Mouse (Mus musculus) right cerebral cortex, postnatal 14 days (tissue): ENCODE measurements at regions not wholly inside any gene's neighbourhood (a gene's known extent, or its start where the extent isn't known, plus 50 kb on each side); places are given as distances from the start of the nearest gene placed in this dataset.
"Not testable (repeated sequence)": the region's sequence is repeated elsewhere in the genome, so short reads cannot be mapped to it uniquely, and the experiment has no call there.

Experiments used
- DNase-seq: peaks from one replicate; pipeline ENCODE4 v3.0.0; 2022

DNA sequence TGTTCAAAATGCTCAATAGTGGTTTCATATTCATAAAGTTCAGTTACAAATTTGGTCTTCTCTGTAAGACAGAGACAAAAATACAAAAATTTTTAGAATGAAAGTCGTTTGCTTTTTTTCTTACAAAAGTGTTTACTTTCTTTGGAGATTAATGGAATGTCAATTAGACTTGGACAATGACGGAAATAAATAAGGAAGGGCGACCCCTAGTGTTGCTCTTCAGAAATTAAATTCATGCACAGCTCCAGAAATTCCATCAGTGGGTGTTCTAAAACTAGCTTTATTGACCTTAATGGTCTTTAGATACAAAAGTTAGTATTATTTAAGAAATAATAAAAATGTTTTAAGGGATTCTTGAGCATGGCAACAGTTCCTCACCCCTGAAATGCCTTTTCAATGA, 141.8 kb upstream of the Lama2 start:
- no peak for DNase-seq

DNA sequence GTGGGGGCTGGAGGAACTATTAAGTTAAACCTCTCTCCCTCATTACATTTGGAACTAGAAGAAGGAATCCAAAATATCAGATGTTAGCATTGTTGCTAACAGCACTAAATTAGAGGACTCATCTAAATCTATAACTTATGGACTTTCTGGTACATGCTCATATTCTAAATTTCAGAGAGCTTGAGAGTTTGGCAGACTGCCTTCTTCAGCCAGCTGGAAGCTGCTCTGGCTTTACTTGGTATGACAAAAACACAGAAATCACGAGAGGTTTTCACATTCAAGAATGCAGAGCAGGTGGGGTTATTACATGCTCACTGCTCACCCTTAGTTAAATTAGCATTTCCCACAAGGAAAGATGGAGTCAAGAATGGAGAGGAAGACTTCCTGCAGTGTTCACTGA, 182.8 kb upstream of the Lama2 start:
- DNase-seq = peak; percentile 16

GRCm38 (mm10) chr10:27809539-27809938, 190.0 kb upstream of the Lama2 start:
- no peak for DNase-seq

- DNase-seq = not testable (repeated sequence)
These were observed 206.1 kb upstream of the Lama2 start for GRCm38 (mm10) chr10:27825671-27826070.

GRCm38 (mm10) chr10:27828346-27828745, 208.8 kb upstream of the Lama2 start:
- no peak for DNase-seq

DNA sequence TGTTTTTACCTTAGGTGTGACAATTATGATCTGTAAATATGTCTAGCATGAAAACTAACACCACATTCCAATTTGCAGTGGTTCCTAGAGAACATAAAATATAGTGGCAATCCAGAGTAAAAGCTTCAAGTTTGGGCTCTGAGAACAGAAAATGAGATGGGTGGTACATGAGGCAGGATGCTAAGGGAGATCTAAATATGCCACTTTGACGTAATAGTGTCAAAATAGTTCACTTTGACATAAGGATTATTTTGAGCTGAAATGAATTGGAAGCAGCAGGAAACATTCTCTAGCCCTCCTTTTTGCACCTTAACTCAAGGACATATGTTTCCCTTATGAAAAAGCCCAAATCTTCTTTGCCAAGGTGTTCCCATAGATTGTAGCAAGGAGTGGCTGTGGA, 219.1 kb upstream of the Lama2 start:
- DNase-seq = no peak

- DNase-seq = no peak
These were observed 221.6 kb upstream of the Lama2 start for GRCm38 (mm10) chr10:27841042-27841709.

- no peak for DNase-seq
These were observed 223.5 kb upstream of the Lama2 start for GRCm38 (mm10) chr10:27843010-27843409.

DNA sequence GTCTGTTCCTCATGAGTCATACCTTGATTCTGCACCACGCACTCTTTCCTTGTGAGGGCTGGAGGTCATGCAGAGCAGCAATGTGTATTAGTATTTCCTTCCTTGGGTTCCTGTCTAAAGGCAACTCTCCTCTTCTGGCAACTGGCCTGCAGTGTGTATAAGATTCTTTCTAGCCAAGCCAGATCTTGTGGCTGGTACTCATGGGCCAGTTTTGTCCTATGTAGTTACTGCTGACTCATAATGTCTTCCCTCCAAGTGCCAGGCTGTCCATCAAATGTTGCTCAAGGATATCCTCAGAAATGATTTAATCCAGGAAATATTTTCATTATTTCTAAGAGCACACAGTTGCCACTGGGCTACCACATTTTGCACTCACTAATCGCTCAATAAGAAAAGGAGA, 211.0 kb upstream of the Ptprk start:
- DNase-seq = no peak

DNA sequence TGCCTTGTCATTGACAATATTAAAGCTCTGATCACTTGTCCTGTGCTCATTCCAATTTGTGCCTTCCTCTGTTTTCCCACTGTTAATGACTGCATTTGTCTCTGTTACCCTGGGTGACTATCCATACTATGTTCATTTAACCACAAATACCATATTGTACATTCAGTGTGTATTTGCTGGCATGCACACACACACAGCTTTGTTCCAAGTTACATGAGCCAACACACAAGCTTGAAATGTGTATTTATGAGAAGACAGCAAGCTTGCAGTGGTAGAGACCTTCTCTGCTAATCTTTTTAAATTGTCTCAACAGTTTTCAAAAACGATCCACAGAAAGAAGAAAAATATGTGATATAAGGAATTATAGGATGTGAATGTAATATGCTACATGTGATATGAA, 193.8 kb upstream of the Ptprk start:
- no peak for DNase-seq

- DNase-seq = no peak
These were observed 182.7 kb upstream of the Ptprk start for GRCm38 (mm10) chr10:27891778-27892512.

- no peak for DNase-seq
These were observed 158.2 kb upstream of the Ptprk start for GRCm38 (mm10) chr10:27916406-27916805.

DNA sequence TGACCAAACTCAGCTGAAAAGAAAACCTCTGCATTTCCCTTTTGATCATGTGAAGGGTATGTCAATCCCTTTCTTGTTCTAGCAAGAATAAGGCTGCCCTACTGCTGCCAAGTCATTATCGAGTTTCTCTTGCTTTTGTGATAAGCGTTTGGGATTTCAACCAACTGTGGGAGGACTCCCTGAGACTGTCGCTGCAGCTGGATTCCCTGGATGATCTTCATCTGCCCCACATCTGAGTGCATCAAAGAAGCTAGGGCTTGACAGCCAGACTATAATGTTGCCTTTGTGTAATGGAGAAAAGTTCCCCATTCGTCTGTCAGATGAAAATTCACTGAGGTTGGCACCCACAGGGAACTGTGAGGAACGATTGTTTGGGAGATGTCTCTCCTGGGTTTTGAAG, 147.4 kb upstream of the Ptprk start:
- DNase-seq = no peak

DNA sequence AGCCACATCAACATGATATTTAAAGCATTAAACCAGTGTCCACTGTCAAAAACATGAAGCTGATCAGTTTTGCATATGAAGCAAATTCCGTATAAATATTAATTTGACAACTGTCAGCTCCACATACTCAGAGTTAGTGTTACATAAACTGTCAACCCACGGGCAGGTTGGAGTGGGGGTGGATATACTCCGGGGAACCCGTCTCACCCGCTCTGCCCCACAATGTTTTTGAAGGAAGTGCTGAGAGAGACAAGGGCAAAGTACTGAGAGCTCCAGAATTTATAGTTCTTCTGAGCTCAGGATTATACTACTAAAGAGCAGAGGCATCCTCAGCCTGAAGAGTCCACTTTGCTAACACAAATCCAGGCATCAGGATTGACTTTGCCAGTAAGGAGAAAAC, 132.5 kb upstream of the Ptprk start:
- DNase-seq = no peak

GRCm38 (mm10) chr10:27949127-27949526, 125.5 kb upstream of the Ptprk start:
- no peak for DNase-seq

- no peak for DNase-seq
These were observed 106.4 kb upstream of the Ptprk start for GRCm38 (mm10) chr10:27968202-27968601.

- no peak for DNase-seq
These were observed 90.6 kb upstream of the Ptprk start for GRCm38 (mm10) chr10:27984047-27984446.

GRCm38 (mm10) chr10:27985068-27985467, 89.6 kb upstream of the Ptprk start:
- DNase-seq = no peak

- DNase-seq = no peak
These were observed 87.6 kb upstream of the Ptprk start for GRCm38 (mm10) chr10:27987026-27987425.

GRCm38 (mm10) chr10:27988066-27988465, 86.6 kb upstream of the Ptprk start:
- no peak for DNase-seq

GRCm38 (mm10) chr10:27990359-27991056, 84.1 kb upstream of the Ptprk start:
- no peak for DNase-seq

DNA sequence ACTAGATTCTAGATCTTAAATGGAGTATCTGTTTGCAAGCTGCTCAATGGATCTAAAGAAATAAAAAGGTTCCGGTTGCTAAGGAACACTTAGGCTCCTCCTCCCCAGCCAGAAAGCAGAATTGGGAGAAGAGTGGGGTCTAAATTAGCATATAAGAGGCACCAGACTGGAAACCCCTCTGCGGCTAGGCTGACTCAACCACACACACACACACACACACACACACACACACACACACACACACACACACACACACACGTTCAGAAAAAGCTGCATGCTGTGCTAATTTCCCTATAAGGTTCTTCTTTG, 83.6 kb upstream of the Ptprk start:
- DNase-seq = no peak

GRCm38 (mm10) chr10:27994376-27995034, 80.1 kb upstream of the Ptprk start:
- DNase-seq = no peak

- DNase-seq = no peak
These were observed 79.6 kb upstream of the Ptprk start for GRCm38 (mm10) chr10:27995035-27995399.
